Mouse (Mus musculus) midbrain, embryonic 13.5 days (tissue): ENCODE data around the gene AL607142.1. TPM values are rescaled to one million over a fixed set of nuclear protein-coding genes. Genes with fewer than 3 reads are reported as not detected.

ENCODE experiments used
- ATAC-seq: fragments of 200-750 bp; cut with Nextera tagmentation; 2 replicates; pipeline ENCODE4 v1.8.0; 2017; ENCODE audit warnings: mild to moderate bottlenecking, moderate TSS enrichment, moderate library complexity
- H3K27ac ChIP-seq: fragments of 300-500 bp; sonication (generic); 2 replicates; pipeline ENCODE4 v1.5.1; 2015; ENCODE audit warnings: inconsistent platforms, mild to moderate bottlenecking, moderate library complexity
- H3K27me3 ChIP-seq: fragments of 300-500 bp; sonication (generic); 2 replicates; pipeline ENCODE4 v1.6.1; 2015; ENCODE audit warnings: mild to moderate bottlenecking, inconsistent platforms
- H3K36me3 ChIP-seq: fragments of 300-500 bp; sonication (generic); 2 replicates; pipeline ENCODE4 v1.6.1; 2015; ENCODE audit warnings: mild to moderate bottlenecking, inconsistent platforms
- H3K4me1 ChIP-seq: fragments of 300-500 bp; sonication (generic); replicated peaks from 2 replicates; pipeline ENCODE4 v1.6.1; 2015; ENCODE audit warnings: inconsistent platforms
- H3K4me2 ChIP-seq: fragments of 300-500 bp; sonication (generic); replicated peaks from 2 replicates; pipeline ENCODE4 v1.6.1; 2015; ENCODE audit warnings: moderate library complexity, mild to moderate bottlenecking, inconsistent platforms
- H3K4me3 ChIP-seq: fragments of 300-500 bp; sonication (generic); replicated peaks from 2 replicates; pipeline ENCODE4 v1.5.1; 2015; ENCODE audit warnings: mild to moderate bottlenecking, inconsistent platforms
- H3K9ac ChIP-seq: fragments of 300-500 bp; sonication (generic); replicated peaks from 2 replicates; pipeline ENCODE4 v1.6.1; 2015; ENCODE audit warnings: mild to moderate bottlenecking, inconsistent platforms
- H3K9me3 ChIP-seq: fragments of 300-500 bp; sonication (generic); 2 replicates; pipeline ENCODE4 v1.6.1; 2016; ENCODE audit warnings: mild to moderate bottlenecking, inconsistent platforms
- WGBS: fragments of 180-500 bp; shearing (Covaris S2); methylation state at CpG from one replicate; pipeline ENCODE4 v1.1.7; 2015; 5-methylcytosine and 5-hydroxymethylcytosine counted together
- polyA plus RNA-seq: library from polyadenylated mRNA; unstranded; fragments of >200 nt; fragmentation: Nextera tagmentation; extraction: Ambion mirVana; gene quantifications from 2 replicates; pipeline ENCODE4 v1.2.1, GENCODE M21; 2015

AL607142.1 gene
- polyA plus RNA-seq, 1 experiment from 2014 or later = not detected

DNA sequence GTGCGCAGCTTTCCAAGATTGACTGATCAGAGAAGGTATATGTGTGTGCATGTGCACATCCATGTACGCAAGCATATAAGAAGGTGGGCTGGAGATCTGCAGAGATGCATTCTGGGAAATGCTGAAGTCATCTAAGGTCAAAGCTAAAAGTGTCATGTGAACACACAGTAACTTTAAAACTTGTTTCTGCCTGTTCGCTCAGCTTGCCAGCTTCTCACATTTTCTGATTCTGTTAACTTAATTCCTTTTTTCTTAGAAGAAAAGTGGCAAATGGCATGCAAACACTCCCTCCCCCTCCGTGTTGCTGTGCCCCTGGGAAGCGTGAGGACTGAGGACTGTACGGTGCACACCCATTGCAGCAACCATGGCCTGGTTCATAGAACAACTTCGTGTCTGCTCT lies 22.3 kb upstream of the AL607142.1 start:
- ATAC-seq = no peak
- no peak overlapping the region for H3K4me3 ChIP-seq
- H3K27ac ChIP-seq = no peak overlapping the region
- peaks cover 2% of the 10 kb centered on the region; the same call in 1 of the 2 replicates for H3K27me3 ChIP-seq
- H3K9ac ChIP-seq = no peak overlapping the region
- WGBS = 88% methylated on average over 7 of the region's 7 CpGs
- no peaks in the 10 kb centered on the region for H3K4me1 ChIP-seq
- no peak overlapping the region for H3K4me2 ChIP-seq
- H3K9me3 ChIP-seq = no peaks in the 10 kb centered on the region
- no peaks in the 10 kb centered on the region for H3K36me3 ChIP-seq

DNA sequence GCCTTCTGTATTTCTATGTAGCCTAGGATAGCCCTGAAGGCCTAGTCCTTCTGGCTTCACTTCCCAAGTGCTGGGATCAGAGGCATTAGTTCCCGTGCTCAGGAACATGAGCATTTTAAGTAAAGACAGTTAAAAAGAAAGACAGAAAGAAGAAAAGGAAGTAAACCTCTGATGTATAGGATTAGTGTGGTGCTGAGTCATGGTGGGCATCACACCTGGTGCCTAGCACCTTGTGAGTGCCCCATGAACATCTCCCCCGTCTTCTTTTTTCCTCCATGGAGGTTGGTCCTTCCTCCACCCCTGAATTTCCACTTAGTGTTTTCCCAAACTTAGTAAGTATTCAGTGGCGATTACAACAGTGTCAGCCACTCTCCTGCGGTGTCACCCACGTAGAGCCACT lies 20.2 kb upstream of the AL607142.1 start:
- WGBS = 80% methylated on average over 5 of the region's 5 CpGs
- Histone ChIP-seq H3K36me3 (no peaks in the 10 kb centered on the region), H3K4me2 (no peak overlapping the region), H3K4me1 (no peaks in the 10 kb centered on the region), H3K9me3 (no peaks in the 10 kb centered on the region), H3K27ac (no peak overlapping the region), H3K9ac (no peak overlapping the region), H3K27me3 (no peaks in the 10 kb centered on the region), H3K4me3 (no peak overlapping the region)
- no peak for ATAC-seq

DNA sequence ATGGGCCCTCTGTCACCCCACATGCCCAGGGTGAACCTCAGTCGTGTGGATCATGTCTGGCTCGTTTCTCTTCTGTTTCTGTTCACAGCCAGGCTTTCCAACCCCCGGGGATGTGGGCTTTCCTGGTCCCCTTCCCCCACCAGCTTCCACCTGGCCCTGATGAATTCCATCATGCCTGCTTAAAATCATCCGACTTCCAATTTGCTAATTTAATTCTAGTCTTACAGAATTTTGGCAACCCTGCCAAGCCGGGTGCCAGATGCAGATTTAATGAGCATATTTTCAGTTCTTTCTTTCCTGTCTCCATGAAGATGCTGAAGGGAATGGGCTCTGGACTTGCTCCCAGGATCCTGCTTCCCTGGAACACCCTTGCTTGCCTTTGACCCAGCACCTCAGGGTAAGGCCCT lies 19.7 kb upstream of the AL607142.1 start:
- no peak for ATAC-seq
- Histone ChIP-seq H3K4me3 (no peak overlapping the region), H3K9ac (no peak overlapping the region), H3K27ac (no peak overlapping the region), H3K9me3 (no peaks in the 10 kb centered on the region), H3K27me3 (no peaks in the 10 kb centered on the region), H3K36me3 (no peaks in the 10 kb centered on the region), H3K4me1 (no peaks in the 10 kb centered on the region), H3K4me2 (no peak overlapping the region)
- WGBS = 61% methylated on average over 5 of the region's 5 CpGs

DNA sequence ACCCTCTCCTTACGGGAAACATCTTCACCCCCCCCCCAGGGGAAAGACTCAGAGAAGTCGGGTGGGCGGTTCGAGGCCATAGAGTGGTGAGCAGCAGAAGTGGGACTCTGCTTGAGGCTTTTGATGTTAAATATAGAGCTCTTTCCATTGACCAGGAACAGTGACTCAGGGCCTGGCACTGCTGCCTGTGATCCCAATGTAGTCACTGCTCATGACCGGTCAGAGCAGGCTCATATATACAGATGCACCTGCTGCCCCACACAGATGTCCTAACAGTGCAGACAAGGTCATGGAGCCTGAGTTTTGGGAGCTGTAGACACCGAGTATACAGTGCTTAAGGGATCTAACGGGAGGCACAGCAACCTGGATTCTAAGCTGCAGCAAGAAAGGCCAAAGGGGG lies 18.9 kb upstream of the AL607142.1 start:
- Histone ChIP-seq H3K9me3 (no peaks in the 10 kb centered on the region), H3K4me1 (no peaks in the 10 kb centered on the region), H3K27me3 (no peaks in the 10 kb centered on the region), H3K4me3 (no peak overlapping the region), H3K9ac (no peak overlapping the region), H3K27ac (no peak overlapping the region), H3K4me2 (no peak overlapping the region), H3K36me3 (no peaks in the 10 kb centered on the region)
- no peak for ATAC-seq
- 88% methylated on average over 7 of the region's 7 CpGs for WGBS

DNA sequence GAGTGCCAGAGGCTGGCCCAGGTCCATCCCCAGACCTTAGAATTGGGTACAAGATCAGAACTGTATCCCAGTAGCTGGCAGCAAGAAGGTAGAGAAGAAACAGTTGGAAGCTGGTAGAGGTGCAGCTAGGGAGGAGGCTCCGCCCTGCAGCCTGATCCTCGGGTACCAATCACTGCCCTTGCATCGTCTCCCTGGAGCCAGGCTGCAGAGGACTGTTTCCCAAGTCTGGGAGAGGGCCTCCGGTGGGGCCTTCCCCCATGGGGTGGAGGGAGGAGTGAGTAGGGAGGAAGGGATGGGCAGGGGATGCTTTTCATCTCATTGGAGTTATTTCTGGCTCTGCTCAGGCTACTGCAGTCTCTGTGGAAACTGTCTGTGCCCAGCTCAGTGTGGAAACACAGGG lies 17.7 kb upstream of the AL607142.1 start:
- no peak overlapping the region for H3K27ac ChIP-seq

DNA sequence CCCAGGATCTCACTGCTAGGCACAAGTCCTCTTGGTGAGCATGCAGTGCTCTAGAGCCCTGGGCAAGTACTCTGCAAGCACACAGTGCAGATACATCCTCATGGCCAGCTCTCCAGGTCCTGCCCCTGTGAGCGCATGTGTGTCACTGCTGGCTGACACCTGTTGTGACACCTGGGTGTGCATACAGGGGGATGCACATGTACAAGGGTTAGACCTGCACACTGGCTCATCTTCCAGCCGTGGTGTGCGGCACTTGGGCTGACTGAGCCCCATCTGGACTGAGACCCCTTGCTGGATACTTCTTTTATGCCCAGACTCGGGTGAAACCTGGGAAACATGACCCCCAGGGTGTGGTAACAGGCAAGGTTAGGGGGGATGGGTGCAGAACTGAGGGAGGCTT lies 16.5 kb upstream of the AL607142.1 start:
- Histone ChIP-seq H3K36me3 (no peaks in the 10 kb centered on the region), H3K4me2 (no peak overlapping the region), H3K27me3 (no peaks in the 10 kb centered on the region), H3K4me1 (no peaks in the 10 kb centered on the region), H3K9ac (no peak overlapping the region), H3K27ac (no peak overlapping the region), H3K4me3 (no peak overlapping the region), H3K9me3 (no peaks in the 10 kb centered on the region)
- WGBS = 71% methylated on average over 4 of the region's 4 CpGs
- no peak for ATAC-seq

More for the DNA sequence above, 17.7 kb upstream of the AL607142.1 start:
- Histone ChIP-seq H3K27me3 (no peaks in the 10 kb centered on the region), H3K9me3 (no peaks in the 10 kb centered on the region), H3K36me3 (no peaks in the 10 kb centered on the region), H3K4me1 (no peaks in the 10 kb centered on the region), H3K9ac (no peak overlapping the region), H3K4me3 (no peak overlapping the region), H3K4me2 (no peak overlapping the region)
- WGBS = 23% methylated on average over 4 of the region's 4 CpGs
- 0 out of 2 replicates have a peak, but pooled peaks have one; percentile 19 for ATAC-seq

DNA sequence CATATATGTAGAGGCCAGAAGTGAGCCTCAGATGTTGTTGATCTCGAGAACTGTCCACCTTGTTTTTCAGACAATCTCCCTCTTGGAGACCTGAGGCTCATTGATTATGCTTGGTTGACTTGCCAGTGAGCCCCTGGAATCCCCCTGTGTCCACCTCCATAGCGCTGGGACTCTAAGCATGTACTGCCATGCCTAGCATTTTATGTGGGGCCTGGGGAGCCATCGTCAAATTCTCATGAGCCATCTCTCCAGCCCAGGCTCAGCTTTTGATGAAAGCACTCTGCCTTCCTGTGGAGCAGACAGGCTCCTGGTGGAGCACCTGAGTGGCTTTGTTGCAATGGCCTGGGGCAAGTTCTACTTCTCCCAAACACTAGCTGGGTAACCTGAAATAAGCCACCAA lies 14.9 kb upstream of the AL607142.1 start:
- H3K27me3 ChIP-seq = no peaks in the 10 kb centered on the region
- H3K4me2 ChIP-seq = no peak overlapping the region
- no peak overlapping the region for H3K27ac ChIP-seq
- ATAC-seq = no peak
- H3K4me3 ChIP-seq = no peak overlapping the region
- no peaks in the 10 kb centered on the region for H3K9me3 ChIP-seq
- no peaks in the 10 kb centered on the region for H3K36me3 ChIP-seq
- no peaks in the 10 kb centered on the region for H3K4me1 ChIP-seq
- 86% methylated on average over 3 of the region's 3 CpGs for WGBS
- H3K9ac ChIP-seq = no peak overlapping the region

DNA sequence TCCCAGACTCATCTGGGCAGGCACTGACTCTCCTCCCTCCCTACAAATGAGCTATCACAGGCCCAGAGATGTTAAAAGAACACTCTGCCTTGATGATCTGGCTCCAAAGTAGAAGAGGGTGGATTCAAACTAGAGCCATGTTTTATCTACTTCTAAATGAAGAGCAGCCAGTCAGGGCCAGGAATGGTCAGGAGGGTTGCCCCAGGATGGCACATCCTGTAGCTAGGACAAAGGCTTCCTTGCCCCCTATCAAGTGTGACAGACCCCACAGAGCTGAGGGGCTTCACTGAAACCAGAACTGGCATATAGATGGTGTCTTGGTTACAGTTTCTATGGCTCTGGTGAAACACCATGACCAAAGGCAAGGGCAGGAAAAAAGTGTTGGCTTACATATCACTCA lies 12.3 kb upstream of the AL607142.1 start:
- H3K4me3 ChIP-seq = no peak overlapping the region
- no peaks in the 10 kb centered on the region for H3K27me3 ChIP-seq
- H3K9ac ChIP-seq = no peak overlapping the region
- H3K27ac ChIP-seq = no peak overlapping the region
- H3K4me1 ChIP-seq = no peaks in the 10 kb centered on the region
- no peaks in the 10 kb centered on the region for H3K36me3 ChIP-seq
- no peak for ATAC-seq
- no peak overlapping the region for H3K4me2 ChIP-seq
- H3K9me3 ChIP-seq = no peaks in the 10 kb centered on the region

DNA sequence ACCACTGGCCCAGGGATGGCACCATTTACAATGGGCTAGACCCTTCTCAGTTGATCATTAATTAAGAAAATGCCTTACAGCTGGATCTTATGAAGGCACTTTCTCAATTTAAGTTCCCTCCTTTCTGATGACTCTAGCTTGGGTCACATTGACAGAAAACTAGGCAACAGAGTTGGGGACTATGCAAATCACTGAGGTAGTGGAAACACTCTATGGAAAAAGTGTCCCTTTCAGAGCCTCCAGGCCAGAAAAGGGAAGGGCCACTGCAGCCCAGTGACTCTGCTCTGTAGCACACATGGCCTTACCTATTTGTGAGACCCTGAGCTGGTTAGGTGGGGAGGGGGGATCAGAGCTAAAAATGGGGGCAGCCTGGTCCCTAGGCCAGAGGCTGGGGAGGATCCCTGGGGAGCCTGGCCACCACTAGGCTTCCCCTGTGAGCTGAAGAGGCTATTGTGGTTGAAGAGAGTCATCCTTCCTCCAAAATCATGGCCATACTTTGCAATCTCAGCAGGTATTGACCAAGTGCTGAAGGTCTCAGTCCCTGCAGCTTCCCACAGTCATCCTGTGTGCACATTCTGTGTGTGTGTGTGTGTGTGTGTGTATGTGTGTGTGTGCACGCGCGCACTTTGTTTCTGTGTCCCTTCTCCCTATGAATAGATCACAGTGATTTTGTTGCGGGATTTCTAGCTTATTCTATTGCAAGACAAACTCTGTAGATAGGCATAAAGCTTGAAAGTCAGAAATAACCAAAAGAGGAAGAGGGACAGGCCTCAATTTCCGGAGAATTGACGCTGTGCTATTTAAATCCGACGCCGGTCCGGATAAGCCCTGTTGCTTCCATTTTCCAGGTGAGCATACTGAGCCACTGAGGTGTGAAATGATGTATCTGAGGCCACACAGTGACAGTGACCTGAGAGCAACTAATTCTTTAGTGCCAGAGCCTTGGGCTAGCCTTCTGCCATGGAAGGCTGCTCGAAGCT lies 11.5 kb upstream of the AL607142.1 start:
- no peak overlapping the region for H3K4me2 ChIP-seq

DNA sequence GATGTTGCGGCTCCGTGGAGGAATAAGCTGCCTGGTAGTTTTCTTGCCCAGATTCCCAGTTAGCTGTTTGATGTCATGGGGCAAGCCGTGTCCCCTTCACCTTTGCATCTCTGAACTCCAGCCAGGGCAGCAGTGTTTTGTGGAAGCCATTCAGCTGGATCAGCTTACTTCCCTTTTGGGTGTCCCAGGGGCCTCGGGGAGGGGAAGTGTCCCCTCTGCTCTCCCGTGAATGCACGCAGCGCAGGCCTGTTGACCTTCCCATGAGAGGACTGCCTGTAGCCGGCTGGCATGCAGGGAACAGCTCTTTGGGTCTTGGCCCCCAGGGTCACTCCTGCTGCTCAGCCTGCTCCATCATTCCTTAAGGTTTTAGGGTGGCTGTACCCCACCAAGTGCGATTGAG lies 10.7 kb upstream of the AL607142.1 start:
- Histone ChIP-seq H3K36me3 (no peaks in the 10 kb centered on the region), H3K9ac (no peak overlapping the region), H3K9me3 (no peaks in the 10 kb centered on the region), H3K4me1 (no peaks in the 10 kb centered on the region), H3K27ac (no peak overlapping the region), H3K4me3 (no peak overlapping the region), H3K4me2 (no peak overlapping the region), H3K27me3 (no peaks in the 10 kb centered on the region)
- WGBS = 74% methylated on average over 9 of the region's 9 CpGs
- no peak for ATAC-seq

More for the DNA sequence above, 11.5 kb upstream of the AL607142.1 start:
- no peak for ATAC-seq
- Histone ChIP-seq H3K27me3 (no peaks in the 10 kb centered on the region), H3K4me3 (no peak overlapping the region), H3K9ac (no peak overlapping the region), H3K9me3 (no peaks in the 10 kb centered on the region), H3K4me1 (no peaks in the 10 kb centered on the region), H3K36me3 (no peaks in the 10 kb centered on the region), H3K27ac (no peak overlapping the region)
- 93% methylated on average over 11 of the region's 11 CpGs for WGBS

DNA sequence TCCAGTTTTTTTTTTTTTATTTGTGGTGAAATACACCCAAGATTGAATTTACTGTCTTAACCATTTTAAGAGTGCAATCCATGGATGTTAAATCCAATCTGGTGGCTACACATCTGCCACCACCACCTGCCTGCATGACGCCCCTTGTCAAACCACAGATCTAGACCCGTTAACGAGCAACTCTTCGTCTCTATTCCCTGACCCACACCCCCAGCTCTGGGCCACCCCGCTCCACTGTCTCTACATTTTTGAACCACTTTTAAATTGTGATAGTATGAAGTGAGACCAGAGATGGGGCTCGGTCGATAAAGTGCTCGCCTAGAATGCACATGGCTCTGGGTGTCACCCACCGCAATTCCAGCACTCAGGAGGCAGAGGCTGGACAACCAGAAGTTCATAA lies 8.3 kb upstream of the AL607142.1 start:
- WGBS = 91% methylated on average over 9 of the region's 9 CpGs
- H3K9ac ChIP-seq = no peak overlapping the region
- no peaks in the 10 kb centered on the region for H3K4me1 ChIP-seq
- no peaks in the 10 kb centered on the region for H3K36me3 ChIP-seq
- H3K27me3 ChIP-seq = no peaks in the 10 kb centered on the region
- ATAC-seq = no peak
- H3K9me3 ChIP-seq = no peaks in the 10 kb centered on the region
- H3K27ac ChIP-seq = no peak overlapping the region
- H3K4me2 ChIP-seq = no peak overlapping the region
- H3K4me3 ChIP-seq = no peak overlapping the region

DNA sequence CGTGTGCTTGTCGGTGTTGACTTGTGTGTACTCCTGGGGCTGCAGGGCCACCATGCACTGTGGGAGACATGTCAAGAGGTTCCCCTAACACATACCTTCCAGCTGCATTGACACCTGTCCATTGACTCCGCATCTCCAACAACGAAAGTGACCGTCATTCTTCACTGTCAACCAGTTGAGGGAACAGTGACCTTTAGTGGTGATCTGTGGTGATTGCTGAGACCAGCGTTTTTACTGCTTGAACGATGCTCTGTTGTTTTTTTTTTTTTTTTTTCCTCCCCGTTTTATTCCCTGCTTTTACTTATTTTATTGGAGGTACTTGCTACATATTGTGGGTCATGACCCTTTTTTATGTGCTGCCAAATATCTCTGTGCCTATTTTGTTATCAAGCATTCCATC lies 7.3 kb upstream of the AL607142.1 start:
- ATAC-seq = no peak
- no peaks in the 10 kb centered on the region for H3K9me3 ChIP-seq
- WGBS = 84% methylated on average over 8 of the region's 8 CpGs

DNA sequence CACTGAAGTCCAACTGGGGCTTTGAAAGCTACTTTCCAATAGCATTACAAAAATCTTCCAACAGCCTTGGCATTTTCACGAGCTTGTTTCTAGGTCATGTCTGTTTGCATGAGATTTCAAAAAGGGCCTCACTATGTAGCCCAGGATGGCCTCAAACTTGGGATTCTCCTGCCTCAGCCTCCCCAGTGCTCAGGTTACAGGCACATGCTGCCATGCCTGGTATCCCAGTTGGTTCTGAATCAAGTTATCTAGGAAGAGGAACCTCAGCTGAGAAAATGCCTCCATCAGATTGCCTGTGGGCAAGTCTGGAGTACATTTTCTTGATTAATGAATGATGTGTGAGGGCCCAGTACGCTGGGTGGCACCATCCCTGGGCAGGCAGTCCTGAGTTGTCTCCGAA lies 6.6 kb upstream of the AL607142.1 start:
- no peak overlapping the region for H3K4me2 ChIP-seq
- no peak for ATAC-seq
- no peak overlapping the region for H3K4me3 ChIP-seq
- H3K36me3 ChIP-seq = no peaks in the 10 kb centered on the region
- no peaks in the 10 kb centered on the region for H3K4me1 ChIP-seq
- H3K27me3 ChIP-seq = no peaks in the 10 kb centered on the region
- H3K9me3 ChIP-seq = no peaks in the 10 kb centered on the region
- no peak overlapping the region for H3K9ac ChIP-seq
- WGBS = 90% methylated on average over 3 of the region's 3 CpGs
- no peak overlapping the region for H3K27ac ChIP-seq

More for the DNA sequence above, 7.3 kb upstream of the AL607142.1 start:
- Histone ChIP-seq H3K4me1 (no peaks in the 10 kb centered on the region), H3K9ac (no peak overlapping the region), H3K27me3 (no peaks in the 10 kb centered on the region), H3K36me3 (no peaks in the 10 kb centered on the region), H3K4me3 (no peak overlapping the region), H3K27ac (no peak overlapping the region), H3K4me2 (no peak overlapping the region)
